Mouse (Mus musculus) urinary bladder, adult 18-20 months (tissue): ENCODE measurements at regions not wholly inside any gene's neighbourhood (a gene's known extent, or its start where the extent isn't known, plus 50 kb on each side); places are given as distances from the start of the nearest gene placed in this dataset.
"Not testable (repeated sequence)": the region's sequence is repeated elsewhere in the genome, so short reads cannot be mapped to it uniquely, and the experiment has no call there.

ENCODE experiments used
- DNase-seq, 2 experiments: peaks; one replicate each; pipeline ENCODE4 v3.0.0; 2022; ENCODE audit warnings: low spot score in 2 of 2, mixed read lengths in 2 of 2

GRCm38 (mm10) chr1:47646681-47647080, 754.0 kb upstream of the Slc39a10 start:
- DNase-seq, result no peak

GRCm38 (mm10) chr1:47606597-47606996, 713.9 kb upstream of the Slc39a10 start:
- DNase-seq, result no peak

GRCm38 (mm10) chr1:47603989-47604360, 711.3 kb upstream of the Slc39a10 start:
- DNase-seq, result no peak

GRCm38 (mm10) chr1:47603294-47603988, 710.8 kb upstream of the Slc39a10 start:
- no peak for DNase-seq

GRCm38 (mm10) chr1:47593641-47594040, 701.0 kb upstream of the Slc39a10 start:
- not testable (repeated sequence) for DNase-seq

GRCm38 (mm10) chr1:47545606-47546005, 653.0 kb upstream of the Slc39a10 start:
- DNase-seq, result no peak

GRCm38 (mm10) chr1:47511426-47511825, 618.8 kb upstream of the Slc39a10 start:
- DNase-seq, result no peak

- DNase-seq, result no peak
Measured at GRCm38 (mm10) chr1:47507801-47508200, 615.1 kb upstream of the Slc39a10 start.

- DNase-seq, result no peak
Measured at GRCm38 (mm10) chr1:47488581-47489204, 596.0 kb upstream of the Slc39a10 start.

GRCm38 (mm10) chr1:47486087-47486486, 593.4 kb upstream of the Slc39a10 start:
- no peak for DNase-seq

- DNase-seq, result no peak
Measured at GRCm38 (mm10) chr1:47479059-47479458, 586.4 kb upstream of the Slc39a10 start.

GRCm38 (mm10) chr1:47466573-47467253, 574.1 kb upstream of the Slc39a10 start:
- DNase-seq, result no peak

GRCm38 (mm10) chr1:47448737-47449489, 556.3 kb upstream of the Slc39a10 start:
- no peak for DNase-seq

GRCm38 (mm10) chr1:47448070-47448469, 555.4 kb upstream of the Slc39a10 start:
- no peak for DNase-seq

GRCm38 (mm10) chr1:47446021-47446420, 553.4 kb upstream of the Slc39a10 start:
- no peak for DNase-seq

GRCm38 (mm10) chr1:47432829-47433228, 540.2 kb upstream of the Slc39a10 start:
- DNase-seq, result no peak

GRCm38 (mm10) chr1:47405164-47405563, 512.5 kb upstream of the Slc39a10 start:
- DNase-seq, result no peak

GRCm38 (mm10) chr1:47386579-47386978, 493.9 kb upstream of the Slc39a10 start:
- no peak for DNase-seq

GRCm38 (mm10) chr1:47378795-47379194, 486.1 kb upstream of the Slc39a10 start:
- no peak for DNase-seq

- DNase-seq, result no peak
Measured at GRCm38 (mm10) chr1:47339718-47340439, 447.2 kb upstream of the Slc39a10 start.

GRCm38 (mm10) chr1:47310572-47311075, 418.0 kb upstream of the Slc39a10 start:
- DNase-seq, result no peak
